ENCODE assay signal across 7 mouse cellular contexts in the genomic region with DNA sequence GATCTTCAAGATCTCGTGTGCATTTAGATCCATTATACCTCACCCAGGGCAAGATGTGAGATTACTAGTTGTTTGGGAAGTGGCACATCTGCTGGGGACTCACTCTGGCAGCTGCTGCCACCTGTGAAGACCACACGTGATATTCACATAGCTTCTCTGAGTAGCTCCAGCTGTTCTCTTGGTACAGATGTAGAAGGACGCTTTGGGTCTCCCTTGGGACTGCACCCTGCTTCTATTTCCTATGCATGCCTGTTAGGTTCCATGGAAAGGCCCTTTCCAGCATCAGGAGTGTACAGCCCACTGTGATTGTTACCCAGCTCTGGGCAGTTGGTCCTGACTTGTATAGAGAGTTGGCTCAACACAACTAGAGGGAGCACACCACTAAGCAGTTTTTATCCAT.
"Had no signal": no experiment of that assay in that cellular context is flagged by ENCODE, and none has a peak within 500 bp of the region (broad histone marks: within the 10 kb centered on the region; RNA-seq: fewer than 3 reads in every experiment).

No protein-coding gene starts in this region.

- DNase-seq: kidney, adult 2 months; kidney, postnatal 25 days; right cerebral cortex, adult 18-20 months; right cerebral cortex, postnatal 25 days had no signal

- ATAC-seq: intestine, embryonic 16.5 days; liver, embryonic 12.5 days; midbrain, embryonic 13.5 days had no signal
